Mouse (Mus musculus) liver, adult (tissue): ENCODE measurements at regions not wholly inside any gene's neighbourhood (a gene's known extent, or its start where the extent isn't known, plus 50 kb on each side); places are given as distances from the start of the nearest gene placed in this dataset.

ENCODE experiments used
- GATA4 ChIP-seq: IDR thresholded peaks from 2 replicates; pipeline ENCODE4 v1.6.1; 2014; ENCODE audit warnings: mild to moderate bottlenecking, low read length; ENCODE audit not compliant: insufficient replicate concordance

DNA sequence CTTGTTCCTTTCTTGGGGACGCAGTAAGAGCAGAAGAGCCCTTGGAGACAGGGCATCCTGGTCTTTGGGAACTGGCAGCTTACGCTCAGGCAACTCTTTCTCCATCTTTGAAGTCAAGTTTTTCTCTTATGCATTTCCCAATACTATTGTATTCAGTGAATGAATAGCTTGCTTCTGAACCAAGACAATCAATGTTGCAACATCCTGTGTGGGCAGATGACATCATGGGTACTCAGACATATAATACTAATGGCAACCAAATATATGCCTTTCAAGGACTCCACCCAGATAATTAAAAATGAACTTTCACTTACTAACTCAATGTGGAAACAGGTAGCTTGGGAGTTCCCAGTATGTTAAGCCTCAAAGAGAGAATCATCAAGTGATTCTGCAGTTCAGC, 104.6 kb downstream of the Ngf start:
- TF ChIP-seq GATA4, result no peak

DNA sequence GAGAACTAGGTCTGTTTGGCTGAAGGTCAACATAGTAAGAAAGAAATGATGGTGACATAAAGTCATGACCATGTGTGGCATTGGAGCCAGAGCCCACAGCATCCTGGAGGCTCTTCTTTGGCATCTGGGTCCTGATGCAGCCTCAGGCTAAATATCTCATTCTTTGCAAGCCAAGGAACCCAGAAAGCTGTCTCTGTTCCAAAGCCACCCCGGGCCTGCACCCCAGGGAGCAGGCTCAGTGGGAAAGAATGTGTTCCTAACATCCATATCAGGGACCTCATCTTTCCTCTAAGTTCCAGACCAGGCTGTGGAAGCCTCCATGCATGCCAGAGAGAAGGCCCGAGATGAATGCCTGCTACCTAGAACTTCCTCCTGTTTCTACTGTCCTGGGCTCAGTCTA, 107.2 kb downstream of the Ngf start:
- no peak for TF ChIP-seq GATA4

DNA sequence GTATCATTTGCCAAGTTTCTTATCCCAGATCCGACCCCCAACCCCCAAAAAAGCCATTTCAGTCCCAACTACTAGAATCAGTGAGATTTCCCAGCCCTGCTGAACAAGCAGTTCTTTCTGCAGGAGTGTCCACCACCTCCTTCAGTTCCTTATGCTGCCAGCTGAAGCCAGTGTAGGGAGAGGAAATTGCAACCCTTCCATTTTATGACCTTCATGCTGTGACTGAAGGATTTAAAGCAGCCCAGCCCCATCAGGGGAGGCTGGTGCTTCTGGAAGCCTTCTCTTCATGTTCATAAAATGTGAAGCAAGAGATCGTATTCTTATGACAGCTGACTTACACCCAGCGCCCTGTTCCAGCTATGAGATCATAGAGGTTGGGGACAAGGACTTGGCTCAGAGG, 112.1 kb downstream of the Ngf start:
- no peak for TF ChIP-seq GATA4

DNA sequence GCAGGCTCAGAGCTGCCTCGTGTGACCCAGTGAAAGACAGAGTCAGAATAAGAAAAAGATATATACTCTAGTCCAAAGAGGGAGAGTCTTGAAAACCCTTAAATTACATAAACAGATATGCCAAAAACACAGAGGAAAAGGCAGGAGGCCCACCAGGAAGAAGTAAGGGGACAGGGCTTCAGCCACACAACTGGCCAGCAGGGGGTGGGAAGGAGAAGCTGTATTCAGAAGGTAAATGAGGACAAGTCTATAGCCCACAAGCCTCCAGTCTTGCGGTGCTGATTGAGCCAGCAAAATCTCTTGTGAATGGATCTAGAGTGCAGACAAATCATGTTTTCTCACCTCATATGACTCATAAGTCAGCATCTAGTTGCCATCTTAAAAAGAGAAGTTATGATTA, 115.4 kb downstream of the Ngf start:
- TF ChIP-seq GATA4, result no peak

DNA sequence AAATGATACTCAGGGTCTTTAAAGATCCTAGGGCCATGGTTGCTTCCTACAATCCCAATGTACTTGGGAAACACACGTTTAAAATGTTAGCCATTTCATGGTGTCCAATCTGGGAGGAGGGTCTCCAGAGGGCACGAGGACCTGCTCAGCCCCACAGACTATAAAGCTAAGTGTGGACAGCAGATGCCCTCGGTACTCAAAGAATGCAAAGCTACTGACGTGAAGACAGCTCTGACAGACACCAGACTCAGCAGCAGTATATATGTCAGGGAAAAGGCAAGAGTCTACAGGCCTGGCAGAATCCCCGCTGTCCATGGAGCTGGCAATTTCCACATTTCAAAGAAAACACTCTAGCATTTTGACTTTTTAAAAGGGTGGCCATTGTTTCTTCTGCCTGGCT, 116.5 kb downstream of the Ngf start:
- no peak for TF ChIP-seq GATA4

DNA sequence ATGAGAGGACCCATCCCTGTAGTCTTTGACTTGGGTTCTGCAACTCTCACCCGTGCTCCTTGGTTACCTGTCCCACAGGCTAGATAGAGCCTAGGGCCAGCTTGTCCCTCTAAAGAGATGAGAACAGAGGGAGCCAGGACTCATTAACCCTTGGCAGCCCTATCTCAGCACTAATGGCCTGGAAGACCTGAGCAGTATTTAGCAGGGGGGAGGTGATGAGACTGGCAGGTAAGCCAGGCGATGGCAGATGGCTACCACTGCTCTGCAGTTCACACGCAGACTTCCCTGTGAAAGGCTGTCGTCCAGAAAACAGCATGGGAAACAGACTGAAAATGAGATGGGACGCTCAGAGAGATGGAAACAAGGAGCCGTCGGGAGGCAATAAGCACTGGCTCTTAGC, 122.3 kb downstream of the Ngf start:
- no peak for TF ChIP-seq GATA4

DNA sequence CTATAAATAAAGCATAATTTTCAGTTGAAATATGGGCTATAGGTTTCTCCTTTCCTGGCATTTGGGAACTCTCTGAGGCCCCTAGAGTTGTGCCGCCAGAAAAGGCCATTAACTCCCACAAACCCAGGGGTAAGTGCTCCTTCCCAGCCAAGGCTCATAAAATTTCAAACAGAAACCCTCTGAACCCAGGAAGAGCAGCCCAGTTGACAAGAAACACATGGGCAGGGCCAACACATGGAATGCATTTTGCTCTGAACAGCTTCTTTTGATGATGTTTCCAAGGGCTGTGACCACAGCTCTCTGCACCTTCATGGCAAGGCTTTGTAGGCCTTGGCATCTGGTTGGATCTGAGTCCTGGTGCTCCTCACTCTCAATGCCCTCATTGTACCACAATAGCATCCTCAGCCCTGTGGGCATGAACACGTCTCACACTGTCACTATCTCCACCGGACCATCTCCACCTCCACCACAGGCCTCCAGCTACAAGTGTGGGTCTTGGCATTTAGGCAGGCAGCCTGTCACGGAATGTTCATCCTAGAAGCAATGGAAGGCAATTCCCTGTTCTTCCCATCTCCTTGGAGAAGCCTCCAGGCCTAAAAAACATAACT, 127.3 kb downstream of the Ngf start:
- TF ChIP-seq GATA4, result no peak

DNA sequence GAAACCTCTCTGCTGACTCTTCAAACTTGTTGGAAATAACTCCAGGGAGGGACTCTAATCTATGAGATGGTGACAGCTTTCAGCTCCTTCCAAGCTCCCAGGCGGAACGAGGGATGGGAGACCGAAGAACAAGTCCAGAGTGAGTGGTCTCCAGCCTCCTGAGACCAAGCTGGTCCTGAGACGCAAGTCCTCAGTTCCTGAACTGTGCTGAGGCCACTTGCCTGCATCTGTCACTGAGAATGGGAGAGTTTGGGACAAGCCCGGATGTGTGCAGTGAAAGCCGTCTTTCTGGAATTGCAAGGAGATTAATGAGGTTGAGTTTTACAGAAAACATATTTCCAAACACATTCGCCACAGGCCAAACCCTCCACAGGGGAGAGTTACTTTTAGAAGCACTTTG, 129.3 kb downstream of the Ngf start:
- TF ChIP-seq GATA4, result no peak

DNA sequence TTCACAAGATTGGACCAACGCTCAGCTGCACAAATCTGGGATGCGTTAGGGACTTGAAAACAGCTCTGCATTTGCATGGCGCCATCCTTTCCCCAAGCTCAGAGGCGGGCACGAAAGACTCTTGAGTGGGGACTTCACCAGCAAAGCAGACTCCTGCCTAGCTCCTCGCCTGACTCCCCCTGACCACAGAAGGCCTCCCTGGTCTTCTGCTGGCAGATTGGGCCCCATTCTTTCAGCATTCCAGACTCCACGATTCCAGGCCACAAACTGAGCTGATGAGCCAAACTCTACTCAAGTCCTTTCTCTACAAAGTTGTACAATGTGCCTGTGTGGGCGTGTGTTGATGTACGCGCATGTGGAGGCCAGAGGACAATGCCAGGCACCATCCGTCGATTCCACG, 131.6 kb upstream of the Tspan2 start:
- TF ChIP-seq GATA4, result no peak

DNA sequence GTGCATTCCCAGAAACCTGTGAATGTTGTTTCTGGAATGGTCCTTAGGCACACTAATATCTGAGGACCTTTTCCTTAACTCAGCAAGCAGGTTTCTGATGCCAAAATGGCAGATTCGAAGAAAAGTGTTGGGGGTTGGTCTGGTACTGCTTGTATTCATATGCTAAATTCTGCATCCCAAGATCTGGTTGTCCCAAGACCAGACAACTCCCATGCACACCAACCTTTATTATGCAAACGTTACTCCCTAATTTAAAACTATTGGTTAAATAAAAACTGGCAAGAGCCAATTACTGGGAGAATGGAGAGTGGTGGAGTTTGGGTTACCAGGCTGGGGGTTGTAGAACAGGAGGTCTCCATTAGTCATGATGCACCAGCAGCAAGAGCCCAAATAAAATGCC, 129.0 kb upstream of the Tspan2 start:
- no peak for TF ChIP-seq GATA4

DNA sequence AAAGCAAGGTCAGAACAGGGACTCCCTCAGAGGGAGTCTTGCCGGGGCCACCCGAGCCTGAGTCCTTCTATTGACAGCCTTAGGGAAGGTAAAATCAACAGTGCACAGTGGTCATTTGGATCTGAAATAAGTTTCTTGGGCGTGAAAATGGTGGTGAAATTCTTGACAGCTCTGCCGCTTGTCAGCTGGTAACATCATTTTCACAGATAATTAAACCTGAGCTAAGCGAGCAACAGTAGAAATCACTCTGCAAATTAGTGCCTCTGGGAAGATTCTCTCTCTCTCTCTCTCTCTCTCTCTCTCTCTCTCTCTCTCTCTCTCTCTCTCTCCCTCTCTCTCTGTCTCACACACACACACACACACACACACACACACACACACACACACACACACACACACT, 123.4 kb upstream of the Tspan2 start:
- no peak for TF ChIP-seq GATA4

DNA sequence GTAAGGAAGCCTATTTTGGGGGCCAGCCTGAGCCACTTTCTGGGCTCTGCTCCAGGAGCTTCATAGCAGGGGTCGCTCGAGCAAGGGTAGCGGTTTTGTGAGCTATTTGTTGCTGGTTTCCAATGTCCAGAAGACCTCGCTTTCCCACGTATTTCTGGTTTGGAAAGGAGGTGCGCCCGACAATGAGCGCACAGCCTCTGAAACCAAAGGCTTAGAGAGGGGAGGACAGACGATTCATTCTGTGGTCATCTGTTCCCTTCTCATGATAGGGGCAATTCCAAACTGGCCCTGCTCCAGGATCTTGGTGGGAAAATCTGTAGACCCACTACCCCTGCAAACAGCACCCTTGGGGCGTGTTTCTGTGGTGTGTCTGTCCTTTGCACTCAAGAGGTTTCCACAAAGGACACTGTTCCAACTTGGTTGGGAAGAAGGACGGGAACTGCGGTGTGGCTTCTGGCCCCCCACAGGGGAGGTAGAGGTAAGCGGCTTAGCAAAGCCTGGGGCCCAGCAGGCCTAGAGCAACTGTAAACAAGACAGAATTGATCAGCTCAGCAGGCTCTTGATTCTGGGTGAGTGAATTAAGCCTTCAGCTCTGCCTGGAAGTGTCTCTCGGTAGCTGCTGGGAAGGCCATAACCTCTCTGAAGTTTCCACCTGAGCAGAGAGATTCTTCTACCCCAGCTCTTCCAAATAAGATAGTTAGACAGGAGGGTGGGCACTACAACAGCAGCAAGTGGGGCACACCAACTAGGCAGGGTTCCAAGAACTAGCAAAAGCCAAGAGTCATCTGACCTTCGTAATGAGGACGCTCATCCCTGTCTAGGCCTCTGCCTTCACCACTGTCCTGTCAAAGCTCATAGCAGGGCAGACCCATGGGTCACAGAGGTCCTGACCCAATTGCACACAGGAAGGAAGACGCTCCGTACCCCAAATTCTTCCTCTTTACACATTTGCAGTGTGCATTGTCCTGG, 122.6 kb upstream of the Tspan2 start:
- no peak for TF ChIP-seq GATA4

DNA sequence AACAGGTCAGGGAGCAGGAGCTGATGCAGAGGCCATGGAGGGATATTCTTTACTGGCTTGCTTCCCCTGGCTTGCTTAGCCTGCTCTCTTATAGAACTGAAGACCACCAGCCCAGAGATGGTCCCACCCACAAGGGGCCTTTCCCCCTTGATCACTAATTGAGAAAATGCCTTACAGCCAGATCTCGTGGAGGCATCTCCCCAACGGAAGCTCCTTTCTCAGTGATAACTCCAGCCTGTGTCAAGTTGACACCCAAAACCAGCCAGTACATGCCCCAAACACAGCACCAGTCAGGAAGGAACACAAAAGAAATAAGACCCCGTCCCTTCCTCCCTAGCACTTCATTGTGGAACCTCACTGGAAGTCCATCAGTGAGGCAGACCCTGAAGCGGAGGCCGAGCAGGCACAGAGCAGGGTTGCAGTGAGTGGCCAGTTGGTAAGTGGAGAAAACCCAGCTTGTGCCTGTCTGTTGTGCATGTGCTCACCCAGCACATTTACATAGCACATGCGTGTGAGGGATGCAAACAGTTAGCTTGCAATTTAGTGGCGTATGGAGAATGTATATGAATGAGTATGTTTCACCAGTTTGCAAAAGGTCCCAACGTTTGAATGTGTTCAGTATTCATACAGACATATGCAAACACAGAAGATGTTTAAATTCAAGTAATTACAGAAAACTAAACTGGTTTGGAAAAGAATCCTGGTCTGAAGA, 114.5 kb upstream of the Tspan2 start:
- TF ChIP-seq GATA4, result no peak

DNA sequence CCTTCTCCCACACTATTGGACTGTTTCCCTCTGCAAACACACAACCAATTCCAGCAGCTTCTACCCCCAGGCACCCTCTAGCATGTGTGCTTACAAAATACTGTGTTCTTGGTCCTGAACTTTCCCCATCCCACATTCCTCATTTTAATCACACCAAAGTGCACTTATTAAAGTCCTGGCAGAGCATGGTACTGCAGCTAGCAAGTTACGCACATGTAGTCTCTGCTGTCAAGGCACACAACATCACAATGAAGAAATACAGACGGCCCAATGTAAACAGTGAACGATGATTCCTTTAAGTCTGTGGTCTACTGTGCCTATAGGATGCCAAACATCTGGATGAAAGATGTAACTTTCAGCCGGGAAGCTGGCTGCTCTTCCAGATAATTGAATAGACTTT, 98.3 kb upstream of the Tspan2 start:
- TF ChIP-seq GATA4, result no peak

DNA sequence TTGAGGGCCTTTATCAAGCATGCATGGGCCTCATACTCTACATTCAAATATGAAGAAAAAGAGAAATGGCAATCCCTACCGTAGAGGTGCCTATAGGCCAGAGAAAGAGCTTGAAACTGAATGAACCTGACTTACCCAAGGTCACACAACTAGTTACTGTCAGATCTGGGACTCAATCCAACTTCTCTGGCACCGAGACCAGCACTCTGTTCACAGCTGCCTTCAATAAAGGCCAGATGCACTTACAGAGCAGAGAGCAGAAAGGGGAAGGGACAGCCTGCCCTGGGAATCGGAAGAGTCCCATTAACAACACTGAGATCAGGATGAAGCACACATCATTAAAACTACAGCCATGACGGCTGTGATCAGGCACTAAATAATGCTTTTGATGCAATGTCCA, 97.7 kb upstream of the Tspan2 start:
- no peak for TF ChIP-seq GATA4
